Mouse (Mus musculus) heart, embryonic 12.5 days (tissue): ENCODE results near the gene Hephl1. TPM values are rescaled to one million over a fixed set of nuclear protein-coding genes. Genes with fewer than 3 reads are reported as not detected.

Experiments used
- ATAC-seq: fragments of 200-750 bp; cut with Nextera tagmentation; 2 replicates; pipeline ENCODE4 v1.8.0; 2017; ENCODE audit warnings: moderate TSS enrichment, moderate library complexity; ENCODE audit not compliant: insufficient number of reproducible peaks, low FRiP score
- H3K27ac ChIP-seq: fragments of 300-500 bp; sonication (generic); 2 replicates; pipeline ENCODE4 v1.5.1; 2016; ENCODE audit warnings: mild to moderate bottlenecking, moderate library complexity; ENCODE audit not compliant: poor library complexity, severe bottlenecking
- H3K27me3 ChIP-seq: fragments of 300-500 bp; sonication (generic); replicated peaks from 2 replicates; pipeline ENCODE4 v1.6.1; 2016; ENCODE audit warnings: mild to moderate bottlenecking, moderate library complexity
- H3K36me3 ChIP-seq: fragments of 300-500 bp; sonication (generic); 2 replicates; pipeline ENCODE4 v1.6.1; 2016; ENCODE audit warnings: mild to moderate bottlenecking, moderate library complexity
- H3K4me1 ChIP-seq: fragments of 300-500 bp; sonication (generic); replicated peaks from 2 replicates; pipeline ENCODE4 v1.6.1; 2016; ENCODE audit warnings: mild to moderate bottlenecking
- H3K4me2 ChIP-seq: fragments of 300-500 bp; sonication (generic); 2 replicates; pipeline ENCODE4 v1.6.1; 2016; ENCODE audit warnings: mild to moderate bottlenecking, moderate library complexity
- H3K4me3 ChIP-seq: fragments of 300-500 bp; sonication (generic); 2 replicates; pipeline ENCODE4 v1.5.1; 2016; ENCODE audit warnings: mild to moderate bottlenecking
- H3K9ac ChIP-seq: fragments of 300-500 bp; sonication (generic); 2 replicates; pipeline ENCODE4 v1.6.1; 2016; ENCODE audit warnings: mild to moderate bottlenecking, moderate library complexity
- H3K9me3 ChIP-seq: fragments of 300-500 bp; sonication (generic); replicated peaks from 2 replicates; pipeline ENCODE4 v1.6.1; 2016; ENCODE audit warnings: mild to moderate bottlenecking, moderate library complexity
- WGBS: fragments of 180-500 bp; shearing (Covaris S2); methylation state at CpG from one replicate; pipeline ENCODE4 v1.1.7; 2016; 5-methylcytosine and 5-hydroxymethylcytosine counted together
- polyA plus RNA-seq: library from polyadenylated mRNA; unstranded; fragments of >200 nt; fragmentation: Nextera tagmentation; extraction: Ambion mirVana; gene quantifications from 2 replicates; pipeline ENCODE4 v1.2.1, GENCODE M21; 2016

Hephl1 gene
- polyA plus RNA-seq, 1 experiment from 2014 or later = not detected

GRCm38 (mm10) chr9:15017791-15018755 lies 93.8 kb downstream of the Hephl1 start:
- peak; percentile 13; the same call in 1 of the 2 replicates for ATAC-seq
- Histone ChIP-seq H3K36me3 (peaks cover 15% of the 10 kb centered on the region; the same call in 1 of the 2 replicates), H3K4me3 (no peak overlapping the region), H3K9me3 (no peaks in the 10 kb centered on the region), H3K27me3 (no peaks in the 10 kb centered on the region), H3K4me1 (peaks cover 9% of the 10 kb centered on the region; the same call in 1 of the 2 replicates), H3K9ac (no peak overlapping the region; the same call in 1 of the 2 replicates), H3K27ac (no peak overlapping the region), H3K4me2 (no peak overlapping the region)
- WGBS = 62% methylated on average over 18 of the region's 18 CpGs

GRCm38 (mm10) chr9:15015223-15015956 lies 96.5 kb downstream of the Hephl1 start:
- Histone ChIP-seq H3K4me2 (no peak overlapping the region), H3K27me3 (no peaks in the 10 kb centered on the region), H3K4me3 (no peak overlapping the region), H3K9me3 (no peaks in the 10 kb centered on the region), H3K36me3 (peaks cover 5% of the 10 kb centered on the region; the same call in 1 of the 2 replicates), H3K27ac (no peak overlapping the region), H3K4me1 (peaks cover 16% of the 10 kb centered on the region), H3K9ac (no peak overlapping the region)
- WGBS = 53% methylated on average over 7 of the region's 7 CpGs
- ATAC-seq = no peak

GRCm38 (mm10) chr9:15007566-15007965 lies 104.3 kb downstream of the Hephl1 start:
- ATAC-seq = no peak
- H3K27ac ChIP-seq = no peak overlapping the region
- peaks cover 15% of the 10 kb centered on the region for H3K4me1 ChIP-seq
- 83% methylated on average over 14 of the region's 14 CpGs for WGBS
- peaks cover 22% of the 10 kb centered on the region for H3K36me3 ChIP-seq
- H3K27me3 ChIP-seq = no peaks in the 10 kb centered on the region
- no peak overlapping the region for H3K4me2 ChIP-seq
- H3K9ac ChIP-seq = no peak overlapping the region
- no peaks in the 10 kb centered on the region for H3K9me3 ChIP-seq
- H3K4me3 ChIP-seq = no peak overlapping the region

- Histone ChIP-seq H3K4me2 (peak overlapping the region; percentile 23; the same call in 1 of the 2 replicates), H3K4me3 (no peak overlapping the region), H3K4me1 (peaks cover 5% of the 10 kb centered on the region; the same call in 1 of the 2 replicates), H3K9me3 (no peaks in the 10 kb centered on the region), H3K36me3 (peaks cover 22% of the 10 kb centered on the region), H3K27me3 (no peaks in the 10 kb centered on the region), H3K9ac (no peak overlapping the region), H3K27ac (no peak overlapping the region)
- ATAC-seq = no peak
- 68% methylated on average over 9 of the region's 9 CpGs for WGBS
These were observed 107.6 kb downstream of the Hephl1 start for GRCm38 (mm10) chr9:15004298-15004685.

- Histone ChIP-seq H3K4me3 (no peak overlapping the region), H3K36me3 (peaks cover 22% of the 10 kb centered on the region), H3K9ac (no peak overlapping the region), H3K4me2 (peak overlapping the region; percentile 23; the same call in 1 of the 2 replicates), H3K9me3 (no peaks in the 10 kb centered on the region), H3K27me3 (no peaks in the 10 kb centered on the region), H3K4me1 (peaks cover 5% of the 10 kb centered on the region; the same call in 1 of the 2 replicates), H3K27ac (no peak overlapping the region)
- WGBS = 51% methylated on average over 10 of the region's 10 CpGs
- ATAC-seq = no peak
These were observed 108.1 kb downstream of the Hephl1 start for GRCm38 (mm10) chr9:15003676-15004297.

GRCm38 (mm10) chr9:15002995-15003613 lies 108.8 kb downstream of the Hephl1 start:
- Histone ChIP-seq H3K9me3 (no peaks in the 10 kb centered on the region), H3K27me3 (no peaks in the 10 kb centered on the region), H3K4me1 (peaks cover 5% of the 10 kb centered on the region; the same call in 1 of the 2 replicates), H3K4me3 (no peak overlapping the region), H3K4me2 (no peak overlapping the region), H3K9ac (no peak overlapping the region), H3K36me3 (peaks cover 22% of the 10 kb centered on the region), H3K27ac (no peak overlapping the region)
- 56% methylated on average over 6 of the region's 6 CpGs for WGBS
- ATAC-seq = no peak

Other genes starting within 250 kb of the Hephl1 start
- not detected in 2 replicates for gene Izumo1r, start 208.2 kb downstream of the Hephl1 start, polyA plus RNA-seq
- gene Panx1, start 66.6 kb downstream of the Hephl1 start, polyA plus RNA-seq = 25.6 and 26.1 TPM in 2 replicates
- gene Vstm5, start 126.9 kb upstream of the Hephl1 start, polyA plus RNA-seq = 3.0 and 3.9 TPM in 2 replicates
- 20.6 and 23.6 TPM in 2 replicates for gene Med17, start 167.8 kb upstream of the Hephl1 start, polyA plus RNA-seq
- 44.8 and 48.2 TPM in 2 replicates for gene Taf1d, start 194.1 kb upstream of the Hephl1 start, polyA plus RNA-seq
- 6.2 and 6.3 TPM in 2 replicates for gene 4931406C07Rik, start 194.3 kb upstream of the Hephl1 start, polyA plus RNA-seq
- gene Cep295, start 245.7 kb upstream of the Hephl1 start, polyA plus RNA-seq = 14.8 and 15.5 TPM in 2 replicates